Mouse (Mus musculus): Measurements from ENCODE around the gene Nrxn1.

Nrxn1 gene

GRCm38 (mm10) chr17:90807199-90807598 lies 285.7 kb downstream of the Nrxn1 start:
- no peak for DNase-seq

DNA sequence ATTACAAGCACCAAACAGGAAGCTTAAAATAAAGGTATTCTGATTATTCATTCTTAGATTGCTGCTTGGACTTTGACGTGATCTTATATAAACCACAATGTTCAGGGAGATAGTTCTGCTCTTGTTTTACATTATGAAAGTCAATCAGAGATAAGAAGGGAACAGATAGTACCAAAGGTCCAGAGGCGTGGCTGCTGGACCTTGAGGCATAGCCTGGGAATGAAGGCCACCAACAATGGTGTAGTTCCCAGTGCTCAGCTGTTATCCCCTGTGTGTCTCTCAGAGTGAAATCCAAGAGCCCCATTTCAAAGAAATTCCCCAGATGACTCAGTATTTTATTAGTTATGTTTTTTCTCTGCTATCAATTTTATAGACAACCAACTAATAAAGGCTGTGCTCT lies 294.2 kb downstream of the Nrxn1 start:
- DNase-seq: no peak

DNA sequence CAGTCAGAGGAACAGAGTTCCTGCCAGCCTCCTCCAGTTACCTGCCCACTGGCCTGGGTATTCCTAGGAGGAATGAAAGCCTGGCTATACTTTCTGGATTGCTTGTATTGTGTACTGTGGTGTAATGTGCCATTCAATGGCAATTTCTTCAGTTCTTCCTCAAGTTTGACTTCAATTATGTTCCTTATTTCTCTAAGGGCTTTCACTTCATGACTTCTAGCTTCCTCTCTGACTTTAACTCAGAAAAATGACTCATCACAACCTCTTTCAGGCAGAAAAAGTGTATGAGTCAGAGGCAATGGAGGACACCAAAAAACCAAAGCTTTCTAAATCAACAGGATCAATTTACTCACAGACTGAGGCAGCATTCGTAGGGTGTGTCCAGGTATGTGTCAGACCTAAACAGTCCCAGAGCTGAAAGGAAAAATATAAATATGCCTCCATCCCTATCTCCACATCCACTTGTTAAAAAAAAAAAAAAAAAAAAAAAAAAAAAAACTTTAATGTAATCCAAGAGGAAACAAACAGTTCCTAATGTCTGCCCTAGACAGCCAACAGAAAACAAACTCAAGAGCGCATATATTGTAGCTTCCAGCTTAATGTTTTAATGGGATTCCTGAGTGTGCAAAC lies 295.1 kb downstream of the Nrxn1 start:
- no peak for DNase-seq

GRCm38 (mm10) chr17:90796974-90797373 lies 295.9 kb downstream of the Nrxn1 start:
- no peak for DNase-seq

DNA sequence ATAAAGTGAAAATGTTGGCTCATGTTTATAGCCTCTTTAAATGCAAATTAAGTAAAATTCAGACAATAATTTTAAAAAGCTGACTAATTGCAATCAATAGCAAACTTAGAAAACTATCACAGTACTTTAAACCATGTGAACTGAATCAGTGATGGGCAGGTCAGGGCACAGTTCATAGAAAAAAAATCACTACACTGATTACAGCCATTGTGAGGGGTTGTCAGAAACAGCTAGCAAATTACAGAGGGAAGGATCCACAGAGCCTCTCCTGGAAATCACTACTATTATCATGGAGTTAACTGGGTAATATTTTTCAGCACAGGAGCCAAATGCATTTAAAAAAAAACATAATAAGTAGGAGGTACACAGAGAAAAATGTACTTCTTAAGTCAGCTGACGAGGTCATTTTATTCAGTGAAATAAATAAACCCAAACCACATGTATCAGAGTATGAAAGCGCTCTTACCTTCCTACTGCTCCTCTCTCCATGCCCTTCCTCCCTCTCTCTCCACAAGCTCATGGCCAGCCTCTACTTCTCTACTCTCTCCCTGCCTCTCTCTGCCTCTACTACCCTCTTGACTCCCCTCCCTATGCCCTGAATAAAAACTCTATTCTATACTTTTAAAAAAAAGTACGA lies 304.3 kb downstream of the Nrxn1 start:
- no peak for DNase-seq

DNA sequence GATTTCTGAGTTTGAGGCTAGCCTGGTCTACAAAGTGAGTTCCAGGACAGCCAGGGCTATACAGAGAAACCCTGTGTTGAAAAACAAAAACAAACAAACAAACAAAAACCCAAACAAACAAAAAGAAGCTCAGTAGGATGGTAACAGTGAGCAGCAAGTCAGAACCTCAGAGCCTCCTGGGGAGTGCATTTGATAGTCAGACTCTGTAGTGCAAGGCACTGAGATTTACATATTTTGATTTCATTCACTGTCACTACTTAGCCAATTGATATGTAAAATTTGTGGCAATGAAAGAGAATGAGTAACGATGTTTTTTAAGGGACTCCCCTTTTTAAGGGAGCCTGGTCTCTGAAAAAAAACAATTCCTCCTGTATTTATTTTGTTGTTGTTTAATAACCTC lies 304.8 kb downstream of the Nrxn1 start:
- no peak for DNase-seq

GRCm38 (mm10) chr17:90787121-90787788 lies 305.6 kb downstream of the Nrxn1 start:
- DNase-seq: no peak

DNA sequence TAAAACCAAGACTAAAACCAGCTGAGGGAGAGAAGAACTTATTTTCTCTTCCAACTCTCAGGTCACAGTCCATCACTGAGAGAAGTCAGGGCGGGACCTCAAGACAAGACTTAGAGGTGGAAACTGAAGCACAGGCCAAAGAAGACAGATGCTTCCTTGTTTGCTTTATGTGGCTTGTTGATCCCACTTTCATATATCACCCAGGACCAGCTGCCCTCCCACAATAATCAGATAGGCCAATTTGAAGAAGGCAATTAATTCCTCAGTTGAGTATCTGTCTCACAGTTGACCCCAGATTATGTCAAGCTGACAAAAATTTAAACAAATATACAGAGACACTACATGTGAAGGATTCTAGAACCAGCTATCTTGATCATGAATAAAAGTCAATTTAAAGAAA lies 312.4 kb downstream of the Nrxn1 start:
- DNase-seq: no peak

DNA sequence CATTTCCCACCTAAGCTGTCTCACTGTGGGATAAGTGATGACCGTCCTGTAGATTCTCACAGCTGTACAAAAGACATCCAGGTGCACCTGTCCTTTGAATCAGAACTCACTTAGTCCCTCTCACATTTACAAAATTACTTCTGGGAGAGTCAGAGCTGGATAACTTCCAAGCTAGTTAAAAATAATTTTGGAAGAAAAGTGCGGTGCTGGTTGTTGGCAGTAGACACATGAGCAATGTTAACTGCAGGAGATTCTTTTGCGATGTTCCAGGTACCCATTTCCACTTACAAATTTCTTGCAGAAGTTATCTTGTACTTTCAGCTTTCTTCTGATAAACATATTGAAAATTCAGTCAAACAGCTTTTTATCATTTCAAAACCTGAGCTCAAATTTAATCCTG lies 317.5 kb downstream of the Nrxn1 start:
- DNase-seq: no peak

GRCm38 (mm10) chr17:90773233-90773632 lies 319.6 kb downstream of the Nrxn1 start:
- no peak for DNase-seq

DNA sequence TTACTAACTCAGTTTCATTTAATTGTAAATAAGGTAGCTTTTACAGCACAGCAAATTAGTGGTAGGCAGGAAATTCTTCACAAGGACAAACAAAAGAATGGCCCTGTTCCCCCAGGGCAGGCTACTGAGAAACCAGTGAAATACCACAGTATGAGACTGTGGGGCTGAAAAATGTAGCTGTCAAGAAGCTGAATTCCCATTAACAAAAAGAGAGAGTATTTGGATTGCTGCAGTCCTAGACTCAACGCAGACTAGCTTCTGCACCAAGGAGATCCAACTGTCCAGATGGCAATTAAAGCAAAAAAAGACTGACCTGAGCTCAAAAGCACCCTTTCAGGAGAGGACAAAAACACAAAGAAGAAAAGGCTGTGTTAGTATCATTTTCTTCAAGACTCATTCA lies 324.7 kb downstream of the Nrxn1 start:
- no peak for DNase-seq

- DNase-seq: no peak
Measured at GRCm38 (mm10) chr17:90727124-90727523, 365.7 kb downstream of the Nrxn1 start.

- no peak for DNase-seq
Measured at GRCm38 (mm10) chr17:90704773-90705172, 388.1 kb downstream of the Nrxn1 start.

DNA sequence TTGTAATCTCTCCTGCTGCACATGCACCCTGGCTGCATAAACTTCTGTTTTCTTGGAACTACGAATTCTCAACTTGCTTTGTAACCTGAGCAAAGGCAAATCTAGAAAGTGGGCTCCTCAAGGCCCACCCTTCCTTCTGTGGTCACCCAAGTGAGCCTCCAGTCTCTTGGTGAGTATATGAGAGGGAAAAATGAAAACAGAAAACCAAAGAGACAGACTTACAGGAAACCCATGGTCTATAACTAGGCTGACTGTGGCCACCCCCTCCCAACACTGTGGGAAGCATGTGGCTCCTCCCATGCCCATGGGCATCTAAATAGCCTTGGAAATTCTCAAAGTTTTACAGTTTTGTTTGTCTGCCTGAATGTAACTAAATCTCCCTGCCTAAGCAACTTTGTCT lies 390.2 kb downstream of the Nrxn1 start:
- DNase-seq: no peak

GRCm38 (mm10) chr17:90696071-90696800 lies 396.6 kb downstream of the Nrxn1 start:
- no peak for DNase-seq

- no peak for DNase-seq
Measured at GRCm38 (mm10) chr17:90695086-90695584, 397.7 kb downstream of the Nrxn1 start.

DNA sequence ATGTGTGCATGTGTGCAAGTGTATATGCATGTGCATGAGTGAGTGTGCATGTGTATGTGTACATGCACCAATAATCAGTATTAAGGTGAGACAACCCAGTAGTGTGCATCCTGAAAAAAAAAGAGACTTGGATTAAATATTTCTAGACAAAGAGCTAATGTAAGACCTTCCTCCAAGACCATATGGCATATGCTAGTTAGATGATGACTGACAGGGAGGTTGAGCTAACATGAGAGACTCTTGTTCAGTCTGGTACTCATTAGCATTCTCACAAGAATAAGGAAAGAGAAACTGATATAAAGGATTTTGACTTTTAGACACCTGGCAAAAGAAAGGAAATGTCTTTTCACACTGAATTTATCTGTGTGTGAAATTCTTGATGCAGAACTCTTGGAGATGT lies 408.7 kb downstream of the Nrxn1 start:
- DNase-seq: no peak

GRCm38 (mm10) chr17:90681019-90681418 lies 411.9 kb downstream of the Nrxn1 start:
- DNase-seq: no peak

GRCm38 (mm10) chr17:90676676-90677075 lies 416.2 kb downstream of the Nrxn1 start:
- no peak for DNase-seq

- no peak for DNase-seq
Measured at GRCm38 (mm10) chr17:90662318-90662717, 430.6 kb downstream of the Nrxn1 start.

DNA sequence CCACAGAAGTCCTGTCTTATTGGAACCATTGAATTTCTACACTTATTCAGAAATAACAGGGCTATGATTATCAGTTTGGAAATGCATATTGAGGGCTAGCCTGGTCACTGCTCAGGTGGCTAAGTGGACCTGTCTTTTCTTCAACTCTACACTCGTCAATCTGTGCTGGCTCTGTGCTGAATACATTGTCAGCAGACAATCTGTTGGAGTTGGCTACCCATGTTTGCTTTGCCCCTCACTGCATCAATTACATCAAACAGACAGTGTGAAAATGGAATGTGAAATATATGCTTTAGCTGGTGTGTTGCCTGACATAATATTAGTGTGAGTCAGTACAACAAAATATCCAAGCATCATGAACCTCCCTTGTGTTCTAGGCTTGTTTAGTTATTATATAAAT lies 438.4 kb downstream of the Nrxn1 start:
- DNase-seq: no peak

DNA sequence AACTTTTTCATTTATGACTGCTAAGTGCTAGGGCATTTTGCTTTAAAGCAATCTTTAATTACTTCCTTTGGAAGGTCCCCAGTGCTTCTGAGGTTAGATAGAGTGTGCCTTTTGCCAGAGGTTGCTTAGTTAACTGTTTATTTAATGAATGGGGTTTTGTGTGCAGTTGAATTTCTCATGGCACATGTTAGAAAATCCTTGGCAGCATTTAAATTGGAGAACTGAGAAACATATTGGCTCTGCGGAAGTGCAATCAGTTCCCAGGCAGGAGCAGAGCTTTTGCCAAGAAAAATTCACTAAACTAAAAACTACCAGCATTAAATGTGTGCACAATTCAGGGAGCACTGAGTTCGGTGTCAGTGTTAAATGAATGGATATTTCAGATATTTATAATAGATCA lies 439.5 kb downstream of the Nrxn1 start:
- no peak for DNase-seq

GRCm38 (mm10) chr17:90650279-90650678 lies 442.6 kb downstream of the Nrxn1 start:
- DNase-seq: no peak

All from kidney, adult 18-20 months (tissue).